Mouse (Mus musculus): Measurements from ENCODE around the gene Ttc38. TPM values are rescaled to one million over a fixed set of nuclear protein-coding genes. Genes with fewer than 3 reads are reported as not detected.
A peak's percentile ranks its signal among the peaks of the same experiment; 100 is the strongest.

Ttc38 gene
- total RNA-seq, 2 experiments from 2014 or later: 4.2 to 6.8 TPM

DNA sequence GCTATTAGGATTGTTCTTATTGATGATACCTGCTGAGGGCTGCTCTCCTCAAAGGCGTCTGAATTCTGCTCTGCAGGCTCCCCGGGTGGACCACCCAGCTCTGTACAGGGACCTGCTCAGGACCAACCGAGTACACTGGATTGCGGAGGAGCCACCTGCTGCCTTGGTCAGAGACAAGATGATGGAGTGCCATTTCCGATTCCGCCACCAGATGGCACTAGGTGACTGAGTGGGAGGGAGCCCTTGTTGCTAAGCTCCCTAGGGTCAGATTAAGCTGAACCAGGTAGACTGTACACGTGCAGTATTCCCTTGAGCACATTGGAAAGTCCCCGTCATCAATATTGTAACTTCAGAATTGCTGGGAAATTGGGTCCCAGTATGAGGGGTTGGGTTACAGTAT is 64.2 kb downstream of the Ttc38 start:
- DNase-seq: peak; percentile 83

DNA sequence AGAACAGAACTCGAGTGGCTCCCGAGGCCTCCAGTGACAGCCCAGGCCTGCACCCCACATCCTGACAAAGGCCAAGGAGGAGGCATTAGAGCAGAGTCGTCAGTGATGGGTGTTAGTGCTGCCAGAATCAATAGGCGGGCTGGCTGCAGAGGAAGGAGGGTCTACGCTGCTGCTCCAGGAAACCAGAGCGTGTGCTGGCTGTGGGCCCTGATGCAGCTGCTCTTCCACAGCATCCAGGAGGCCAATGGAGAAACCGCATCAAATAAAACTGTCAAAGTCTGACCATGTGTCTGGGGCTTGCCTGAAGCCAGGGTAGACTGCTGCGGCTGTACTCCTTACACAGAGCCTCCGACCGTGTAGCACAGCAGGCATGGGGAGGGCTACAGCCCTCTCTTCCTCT is 65.0 kb downstream of the Ttc38 start:
- DNase-seq: no peak

DNA sequence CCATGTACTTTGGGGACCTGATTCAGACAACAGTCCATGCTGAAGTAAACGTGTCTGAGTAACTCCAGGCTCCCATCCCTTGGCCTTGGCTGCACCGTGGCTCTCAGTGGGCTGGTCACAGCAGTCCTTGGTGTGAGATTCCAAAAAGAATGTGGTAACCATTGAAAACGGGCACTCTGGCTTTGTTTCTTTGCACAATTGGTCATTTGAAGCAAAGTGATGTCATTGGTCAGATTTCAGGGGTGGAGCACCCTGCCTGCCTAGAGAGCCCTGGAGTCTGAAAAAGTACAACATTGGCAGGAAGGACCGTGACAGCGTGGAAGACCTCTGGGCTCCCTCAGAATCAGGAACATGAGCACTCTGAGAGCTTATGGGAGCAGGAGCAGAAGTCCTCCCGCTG is 67.3 kb downstream of the Ttc38 start:
- DNase-seq: no peak

DNA sequence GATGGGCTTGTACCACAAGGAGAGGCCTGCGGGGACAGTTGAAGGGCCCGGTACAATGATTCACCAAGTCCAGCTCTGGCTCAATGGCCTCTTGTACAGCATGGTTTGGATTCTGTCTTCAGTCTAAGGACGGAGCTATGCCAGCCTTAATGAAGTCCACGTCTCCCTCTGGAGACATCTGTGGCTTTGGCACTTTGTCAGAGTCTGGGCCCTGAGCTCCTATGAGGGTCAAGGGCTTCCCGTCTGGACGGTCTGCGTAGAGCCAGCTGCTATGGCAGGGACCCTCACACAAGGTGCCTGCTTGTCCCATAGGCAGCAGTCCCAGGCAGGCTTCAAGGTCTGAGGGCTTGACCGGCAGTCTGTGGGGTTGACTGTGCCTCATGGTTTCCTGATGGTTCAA is 68.2 kb downstream of the Ttc38 start:
- no peak for DNase-seq

DNA sequence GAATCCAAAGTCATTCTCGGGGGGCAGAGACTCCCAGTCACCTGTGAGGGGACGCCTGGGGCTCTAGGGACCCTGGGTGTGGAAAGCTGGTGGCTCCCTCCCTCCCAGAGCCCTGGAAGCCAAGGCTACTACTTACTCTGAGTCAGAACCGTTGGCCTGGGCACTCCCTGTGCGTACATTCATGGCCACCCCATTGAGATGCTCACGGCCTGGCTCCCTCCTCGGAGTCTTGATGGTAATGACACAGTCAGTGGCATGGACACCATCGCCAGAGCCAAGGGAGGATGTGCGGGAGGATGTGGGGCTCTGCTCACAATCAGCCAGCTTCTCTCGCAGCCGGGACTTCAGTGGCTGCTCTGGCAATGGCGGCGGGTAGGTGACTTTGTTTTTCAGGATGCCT is 68.7 kb downstream of the Ttc38 start:
- no peak for DNase-seq

DNA sequence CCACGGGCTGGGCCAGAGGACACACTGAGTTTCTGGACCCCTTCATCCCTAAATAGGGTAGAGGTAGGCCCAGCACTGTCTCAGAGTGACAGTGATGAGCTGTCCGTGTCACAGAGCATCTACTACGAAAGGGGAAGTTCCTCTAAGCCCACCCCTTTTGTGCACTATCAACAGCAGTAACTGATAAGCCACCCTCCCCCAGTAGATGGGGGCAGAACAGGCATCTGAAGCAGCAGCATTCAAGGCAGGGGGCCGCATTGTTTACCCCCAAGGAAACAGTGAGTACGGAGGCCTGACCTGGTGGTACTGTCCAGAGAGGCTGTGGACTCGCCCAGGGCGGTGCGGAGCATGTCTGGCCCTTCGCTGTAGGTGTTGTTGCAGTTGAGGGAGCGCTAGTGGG is 70.4 kb downstream of the Ttc38 start:
- DNase-seq: no peak

DNA sequence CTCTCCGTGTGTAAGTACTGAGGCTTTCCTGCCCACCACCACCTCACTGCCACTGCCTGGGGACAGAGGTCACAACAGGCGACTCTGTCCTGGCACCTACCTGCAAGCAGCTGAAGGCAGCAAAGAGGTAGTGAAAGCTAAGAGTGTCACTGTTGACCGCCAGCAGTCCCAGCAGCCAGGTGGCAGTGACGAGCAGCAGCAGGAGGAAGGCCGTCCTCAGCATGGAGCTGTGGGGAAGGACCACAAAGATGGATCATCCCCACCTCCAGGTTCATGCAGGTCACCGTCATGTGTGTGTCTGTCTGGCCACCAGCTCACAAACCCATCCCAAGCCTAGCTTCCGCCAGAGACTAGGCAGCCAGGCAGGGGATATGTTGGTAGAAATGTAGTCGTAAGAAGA is 71.7 kb downstream of the Ttc38 start:
- no peak for DNase-seq

Other genes with a start within 250 kb of the Ttc38 start
- under 1 TPM; 0.07 to 0.16 TPM for gene Wnt7b, start 249.8 kb upstream of the Ttc38 start, total RNA-seq (2021)
- gene Ppara, start 97.3 kb upstream of the Ttc38 start, total RNA-seq (2021): 1 to 10 TPM; 5.0 to 6.5 TPM
- 10 to 100 TPM; 27.5 to 30.7 TPM for gene Cdpf1, start 20.6 kb upstream of the Ttc38 start, total RNA-seq (2021)
- under 1 TPM; 0.20 to 0.31 TPM for gene Pkdrej, start 10.6 kb upstream of the Ttc38 start, total RNA-seq (2021)
- gene Gtse1, start 27.4 kb downstream of the Ttc38 start, total RNA-seq (2021): 1 to 10 TPM; 2.4 to 2.7 TPM
- gene Trmu, start 47.0 kb downstream of the Ttc38 start, total RNA-seq (2021): 10 to 100 TPM; 21.5 to 27.2 TPM
- under 1 TPM; 0.73 to 0.88 TPM for gene Celsr1, start 201.5 kb downstream of the Ttc38 start, total RNA-seq (2021)
- gene Gramd4, start 225.4 kb downstream of the Ttc38 start, total RNA-seq (2021): 10 to 100 TPM; 11.4 to 11.5 TPM